Mouse (Mus musculus) midbrain, embryonic 16.5 days (tissue): ENCODE results near the gene 4930518I15Rik. TPM values are rescaled to one million over a fixed set of nuclear protein-coding genes. Genes with fewer than 3 reads are reported as not detected.
"Not testable (repeated sequence)": the region's sequence is repeated elsewhere in the genome, so short reads cannot be mapped to it uniquely, and the experiment has no call there.

ENCODE experiments used
- ATAC-seq: fragments of 200-750 bp; cut with Nextera tagmentation; 2 replicates; pipeline ENCODE4 v1.8.0; 2017; ENCODE audit warnings: moderate TSS enrichment
- H3K27ac ChIP-seq: fragments of 300-500 bp; sonication (generic); 2 replicates; pipeline ENCODE4 v1.5.1; 2014; ENCODE audit warnings: mild to moderate bottlenecking, low read length, mixed read lengths
- H3K27me3 ChIP-seq: fragments of 300-500 bp; sonication (generic); 2 replicates; pipeline ENCODE4 v1.6.1; 2014; ENCODE audit warnings: low read depth, low read length, mixed read lengths; ENCODE audit not compliant: control insufficient read depth, insufficient read depth
- H3K36me3 ChIP-seq: fragments of 300-500 bp; sonication (generic); 2 replicates; pipeline ENCODE4 v1.6.1; 2014; ENCODE audit warnings: mild to moderate bottlenecking, low read length, moderate library complexity, mixed read lengths; ENCODE audit not compliant: control insufficient read depth, insufficient read depth
- H3K4me1 ChIP-seq: fragments of 300-500 bp; sonication (generic); 2 replicates; pipeline ENCODE4 v1.6.1; 2014; ENCODE audit warnings: mild to moderate bottlenecking, low read length, mixed read lengths; ENCODE audit not compliant: control insufficient read depth, insufficient read depth
- H3K4me2 ChIP-seq: fragments of 300-500 bp; sonication (generic); 2 replicates; pipeline ENCODE4 v1.6.1; 2014; ENCODE audit warnings: mild to moderate bottlenecking, low read length, mixed read lengths
- H3K4me3 ChIP-seq: fragments of 300-500 bp; sonication (generic); 2 replicates; pipeline ENCODE4 v1.5.1; 2014; ENCODE audit warnings: low read depth, mild to moderate bottlenecking, low read length, moderate library complexity, mixed read lengths
- H3K9ac ChIP-seq: fragments of 300-500 bp; sonication (generic); 2 replicates; pipeline ENCODE4 v1.6.1; 2014; ENCODE audit warnings: low read depth, low read length, mixed read lengths
- H3K9me3 ChIP-seq: fragments of 300-500 bp; sonication (generic); replicated peaks from 2 replicates; pipeline ENCODE4 v1.6.1; 2014; ENCODE audit warnings: mild to moderate bottlenecking, low read length, mixed read lengths; ENCODE audit not compliant: control insufficient read depth, poor library complexity, severe bottlenecking
- WGBS: fragments of 180-500 bp; shearing (Covaris S2); extraction: QIAGEN DNeasy Blood & Tissue Kit; methylation state at CpG from one replicate; pipeline ENCODE4 v1.1.7; 2014; 5-methylcytosine and 5-hydroxymethylcytosine counted together
- polyA plus RNA-seq: library from polyadenylated mRNA; unstranded; fragments of >200 nt; fragmentation: Nextera tagmentation; extraction: Ambion mirVana; gene quantifications from 2 replicates; pipeline ENCODE4 v1.2.1, GENCODE M21; 2015

Gene 4930518I15Rik
- polyA plus RNA-seq, 1 experiment from 2014 or later = 10.2 TPM

- Histone ChIP-seq H3K4me1 (peaks cover 9% of the 10 kb centered on the region; the same call in 1 of the 2 replicates), H3K4me2 (no peak overlapping the region), H3K9me3 (no peaks in the 10 kb centered on the region), H3K27ac (no peak overlapping the region), H3K36me3 (no peaks in the 10 kb centered on the region), H3K9ac (no peak overlapping the region), H3K27me3 (no peaks in the 10 kb centered on the region), H3K4me3 (no peak overlapping the region)
- 88% methylated on average over 9 of the region's 9 CpGs for WGBS
- no peak for ATAC-seq
These were observed 39.3 kb upstream of the 4930518I15Rik start for GRCm38 (mm10) chr2:156897034-156897433.

GRCm38 (mm10) chr2:156896384-156896914 lies 38.7 kb upstream of the 4930518I15Rik start:
- WGBS = 77% methylated on average over 9 of the region's 9 CpGs
- ATAC-seq = no peak
- H3K27ac ChIP-seq = no peak overlapping the region
- H3K27me3 ChIP-seq = no peaks in the 10 kb centered on the region
- no peak overlapping the region for H3K4me3 ChIP-seq
- H3K4me1 ChIP-seq = peaks cover 10% of the 10 kb centered on the region; the same call in 1 of the 2 replicates
- H3K9me3 ChIP-seq = no peaks in the 10 kb centered on the region
- H3K9ac ChIP-seq = no peak overlapping the region
- no peaks in the 10 kb centered on the region for H3K36me3 ChIP-seq
- H3K4me2 ChIP-seq = no peak overlapping the region

GRCm38 (mm10) chr2:156894496-156895265 lies 36.9 kb upstream of the 4930518I15Rik start:
- no peak overlapping the region for H3K27ac ChIP-seq
- H3K4me2 ChIP-seq = no peak overlapping the region
- no peaks in the 10 kb centered on the region for H3K27me3 ChIP-seq
- H3K9ac ChIP-seq = no peak overlapping the region
- no peak for ATAC-seq
- 80% methylated on average over 15 of the region's 15 CpGs for WGBS
- no peaks in the 10 kb centered on the region for H3K9me3 ChIP-seq
- no peaks in the 10 kb centered on the region for H3K36me3 ChIP-seq
- peaks cover 10% of the 10 kb centered on the region; the same call in 1 of the 2 replicates for H3K4me1 ChIP-seq
- H3K4me3 ChIP-seq = no peak overlapping the region

- Histone ChIP-seq H3K4me3 (no peak overlapping the region), H3K9ac (no peak overlapping the region), H3K4me2 (no peak overlapping the region), H3K27me3 (no peaks in the 10 kb centered on the region), H3K4me1 (peaks cover 10% of the 10 kb centered on the region; the same call in 1 of the 2 replicates), H3K9me3 (no peaks in the 10 kb centered on the region), H3K36me3 (no peaks in the 10 kb centered on the region), H3K27ac (0 out of 2 replicates have a peak overlapping the region, but pooled peaks have one; percentile 17)
- WGBS = 64% methylated on average over 6 of the region's 6 CpGs
- no peak for ATAC-seq
These were observed 35.1 kb upstream of the 4930518I15Rik start for GRCm38 (mm10) chr2:156892821-156893220.

GRCm38 (mm10) chr2:156892240-156892639 lies 34.5 kb upstream of the 4930518I15Rik start:
- H3K4me3 ChIP-seq = no peak overlapping the region
- H3K9ac ChIP-seq = no peak overlapping the region
- H3K27me3 ChIP-seq = no peaks in the 10 kb centered on the region
- no peaks in the 10 kb centered on the region for H3K9me3 ChIP-seq
- no peaks in the 10 kb centered on the region for H3K36me3 ChIP-seq
- peak; percentile 84; the same call in 1 of the 2 replicates for ATAC-seq
- H3K27ac ChIP-seq = 0 out of 2 replicates have a peak overlapping the region, but pooled peaks have one; percentile 26
- H3K4me1 ChIP-seq = peaks cover 10% of the 10 kb centered on the region; the same call in 1 of the 2 replicates
- WGBS = 18% methylated on average over 3 of the region's 3 CpGs
- H3K4me2 ChIP-seq = no peak overlapping the region

GRCm38 (mm10) chr2:156888490-156888889 lies 30.7 kb upstream of the 4930518I15Rik start:
- Histone ChIP-seq H3K9ac (no peak overlapping the region), H3K9me3 (no peaks in the 10 kb centered on the region), H3K27me3 (no peaks in the 10 kb centered on the region), H3K4me3 (no peak overlapping the region), H3K4me1 (peaks cover 10% of the 10 kb centered on the region; the same call in 1 of the 2 replicates), H3K27ac (no peak overlapping the region), H3K4me2 (no peak overlapping the region), H3K36me3 (no peaks in the 10 kb centered on the region)
- no peak for ATAC-seq
- WGBS = 76% methylated on average over 3 of the region's 3 CpGs

GRCm38 (mm10) chr2:156887017-156887416 lies 29.3 kb upstream of the 4930518I15Rik start, which contains the start of gene Sla2:
Gene Sla2, minus strand, starts transcription at chr2:156887192.
- Histone ChIP-seq H3K9ac (no peak within 1 kb of the TSS), H3K36me3 (no peaks in the 10 kb centered on the region), H3K4me2 (no peak within 1 kb of the TSS), H3K4me3 (no peak within 1 kb of the TSS), H3K4me1 (peaks cover 1% of the 10 kb centered on the region; the same call in 1 of the 2 replicates), H3K9me3 (no peaks in the 10 kb centered on the region), H3K27me3 (no peaks in the 10 kb centered on the region), H3K27ac (no peak within 1 kb of the TSS)
- WGBS = 78% methylated on average over 6 of the region's 6 CpGs
- no peak for ATAC-seq

GRCm38 (mm10) chr2:156886084-156886631 lies 28.4 kb upstream of the 4930518I15Rik start:
- Histone ChIP-seq H3K9me3 (no peaks in the 10 kb centered on the region), H3K4me1 (no peaks in the 10 kb centered on the region), H3K4me2 (no peak overlapping the region), H3K27ac (no peak overlapping the region), H3K27me3 (no peaks in the 10 kb centered on the region), H3K4me3 (no peak overlapping the region), H3K36me3 (no peaks in the 10 kb centered on the region), H3K9ac (no peak overlapping the region)
- ATAC-seq = no peak
- WGBS = 87% methylated on average over 10 of the region's 10 CpGs

- H3K9ac ChIP-seq, H3K4me1 ChIP-seq, ATAC-seq, H3K36me3 ChIP-seq, H3K27ac ChIP-seq, H3K4me2 ChIP-seq, H3K4me3 ChIP-seq, H3K9me3 ChIP-seq, H3K27me3 ChIP-seq: not testable (repeated sequence)
- WGBS = 63% methylated on average over 2 of the region's 2 CpGs
These were observed 27.9 kb upstream of the 4930518I15Rik start for GRCm38 (mm10) chr2:156885666-156886065.
